In genomic region chr12:110888606-110889005, GRCm38 (mm10) we compare ENCODE assay signal across 8 mouse cellular contexts. TPM values are rescaled to one million over a fixed set of nuclear protein-coding genes. Genes with fewer than 3 reads are reported as not detected.
A peak's percentile ranks its signal among the peaks of the same experiment; 100 is the strongest.
DNase-seq lines count a peak whose midpoint lies in the region; ATAC-seq and TF ChIP-seq lines count a peak whose summit lies in the region.

No protein-coding gene starts in this region.

- no peak for TF ChIP-seq CTCF in G1E (IDR thresholded peaks at IDR 0.05; ENCODE audit: low read depth, low read length)

- peak overlapping the region; percentile 95 for H3K4me2 ChIP-seq in kidney, embryonic 15.5 days
- H3K4me2 ChIP-seq in embryonic facial prominence, embryonic 15.5 days (replicated peaks) = peak overlapping the region; percentile 92
- peak overlapping the region; percentile 91 for H3K4me2 ChIP-seq in limb, embryonic 14.5 days (replicated peaks; ENCODE audit: low read depth, low read length, severe bottlenecking)

- peaks cover 21% of the 10 kb centered on the region for H3K4me1 ChIP-seq in kidney, embryonic 15.5 days
- H3K4me1 ChIP-seq in G1E (ENCODE audit: insufficient read depth, low read depth, low read length) = peaks cover 48% of the 10 kb centered on the region
- H3K4me1 ChIP-seq in embryonic facial prominence, embryonic 15.5 days = peaks cover 17% of the 10 kb centered on the region
- H3K4me1 ChIP-seq in limb, embryonic 14.5 days (ENCODE audit: control insufficient read depth, insufficient read depth, low read length) = peaks cover 11% of the 10 kb centered on the region

- intact Hi-C loops in left cerebral cortex, postnatal 4 days (cut with DNase I) = no loop called here

- H3K9me3 ChIP-seq in kidney, embryonic 15.5 days (replicated peaks) = no peaks in the 10 kb centered on the region
- peaks cover 2% of the 10 kb centered on the region; the same call in 1 of the 2 replicates for H3K9me3 ChIP-seq in G1E (replicated peaks)
- no peaks in the 10 kb centered on the region for H3K9me3 ChIP-seq in embryonic facial prominence, embryonic 15.5 days (replicated peaks)
- H3K9me3 ChIP-seq in limb, embryonic 14.5 days (ENCODE audit: control insufficient read depth, low read length) = no peaks in the 10 kb centered on the region

- DNase-seq in kidney, adult 11 months = no peak
- peak; percentile 48 for DNase-seq in G1E (ENCODE audit: low spot score)
- no peak for DNase-seq in limb, embryonic 14.5 days (ENCODE audit: low spot score)
- no peak for DNase-seq in left cerebral cortex, postnatal 4 days
- no peak for DNase-seq in thymus, postnatal 14 days

- WGBS in kidney, embryonic 15.5 days = under 1% methylated on average over 25 of the region's 25 CpGs
- WGBS in embryonic facial prominence, embryonic 15.5 days = under 1% methylated on average over 25 of the region's 25 CpGs
- under 1% methylated on average over 20 of the region's 25 CpGs for WGBS in limb, embryonic 14.5 days

- peak overlapping the region; percentile 95 for H3K4me3 ChIP-seq in kidney, embryonic 15.5 days (replicated peaks)
- H3K4me3 ChIP-seq in G1E (ENCODE audit: low read depth, low read length) = peak overlapping the region; percentile 80
- H3K4me3 ChIP-seq in embryonic facial prominence, embryonic 15.5 days (replicated peaks) = peak overlapping the region; percentile 85
- peak overlapping the region; percentile 79 for H3K4me3 ChIP-seq in limb, embryonic 14.5 days (replicated peaks; ENCODE audit: low read length)

- ATAC-seq in kidney, embryonic 15.5 days (replicated peaks; ENCODE audit: low FRiP score) = peak; percentile 49
- ATAC-seq in G1E (ENCODE audit: extremely low read depth, insufficient number of reproducible peaks, low FRiP score, poor library complexity, severe bottlenecking) = no peak
- ATAC-seq in embryonic facial prominence, embryonic 15.5 days (ENCODE audit: insufficient number of reproducible peaks, low FRiP score, low TSS enrichment, low read depth) = no peak; the same call in none of the 2 replicates
- ATAC-seq in limb, embryonic 14.5 days (ENCODE audit: low FRiP score, low read depth) = peak; percentile 17
- peak; percentile 14; the same call in 1 of the 2 replicates for ATAC-seq in neutrophil, adult 5-6 weeks (ENCODE audit: extremely low read depth, insufficient number of reproducible peaks, low FRiP score, poor library complexity, severe bottlenecking)

- 0 out of 2 replicates have a peak overlapping the region, but pooled peaks have one; percentile 43 for H3K27ac ChIP-seq in kidney, embryonic 15.5 days
- peak overlapping the region; percentile 39; the same call in 1 of the 2 replicates for H3K27ac ChIP-seq in embryonic facial prominence, embryonic 15.5 days (replicated peaks)
- no peak overlapping the region for H3K27ac ChIP-seq in limb, embryonic 14.5 days (replicated peaks; ENCODE audit: low read depth, low read length)

- H3K27me3 ChIP-seq in kidney, embryonic 15.5 days = no peaks in the 10 kb centered on the region
- no peaks in the 10 kb centered on the region for H3K27me3 ChIP-seq in G1E (ENCODE audit: insufficient read depth, low read length)
- no peaks in the 10 kb centered on the region for H3K27me3 ChIP-seq in embryonic facial prominence, embryonic 15.5 days
- H3K27me3 ChIP-seq in limb, embryonic 14.5 days (ENCODE audit: control insufficient read depth, insufficient read depth, low read length) = no peaks in the 10 kb centered on the region

- TF ChIP-seq POLR2A in limb, embryonic 14.5 days (IDR thresholded peaks at IDR 0.05; ENCODE audit: borderline replicate concordance, extremely low read depth, insufficient read depth, insufficient read length) = no peak

- peak overlapping the region; percentile 82 for H3K9ac ChIP-seq in kidney, embryonic 15.5 days
- H3K9ac ChIP-seq in embryonic facial prominence, embryonic 15.5 days = peak overlapping the region; percentile 71
- peak overlapping the region; percentile 75 for H3K9ac ChIP-seq in limb, embryonic 14.5 days (ENCODE audit: low read depth, low read length, severe bottlenecking)

- H3K36me3 ChIP-seq in kidney, embryonic 15.5 days = peaks cover 6% of the 10 kb centered on the region
- peaks cover 44% of the 10 kb centered on the region for H3K36me3 ChIP-seq in G1E (replicated peaks)
- H3K36me3 ChIP-seq in embryonic facial prominence, embryonic 15.5 days = no peaks in the 10 kb centered on the region; the same call in 1 of the 2 replicates
- H3K36me3 ChIP-seq in limb, embryonic 14.5 days (ENCODE audit: control insufficient read depth, insufficient read depth, low read length) = peaks cover 3% of the 10 kb centered on the region; the same call in 1 of the 2 replicates

RNA-seq across cellular contexts. Expression of gene Cinp, which starts 0.3 kb away (rescaled TPM):
- 78.6 and 80.8 TPM in 2 replicates for polyA plus RNA-seq in kidney, embryonic 15.5 days (2015; fragmentation: Nextera tagmentation; extraction: Ambion mirVana)
- total RNA-seq in G1E (2014; fragmentation: Nextera tagmentation) (78.8 and 82.8 TPM in 2 replicates), G1E (2017) (127 and 134 TPM in 2 replicates)
- 14.0 and 23.4 TPM in 2 replicates for polyA plus RNA-seq in G1E (2012)
- 68.4 and 72.8 TPM in 2 replicates for polyA plus RNA-seq in embryonic facial prominence, embryonic 15.5 days (2015; fragmentation: Nextera tagmentation; extraction: Ambion mirVana)
- polyA plus RNA-seq in limb, embryonic 14.5 days (2012; rRNA removed) = 74.0 and 74.8 TPM in 2 replicates
- polyA plus RNA-seq in limb, embryonic 14.5 days (2014; fragmentation: Nextera tagmentation; extraction: Ambion mirVana) = 73.4 and 77.6 TPM in 2 replicates
- 25.8 and 26.6 TPM in 2 replicates for total RNA-seq in neutrophil, adult 5-6 weeks (2017)
- 10 to 100 TPM; 64.9 to 65.8 TPM for total RNA-seq in left cerebral cortex, postnatal 4 days (2021)

RNA-seq across cellular contexts. Expression of gene Tecpr2, which starts 0.5 kb away (rescaled TPM):
- 3.7 and 4.7 TPM in 2 replicates for polyA plus RNA-seq in kidney, embryonic 15.5 days (2015; fragmentation: Nextera tagmentation; extraction: Ambion mirVana)
- total RNA-seq in G1E (2014; fragmentation: Nextera tagmentation) (9.2 and 13.9 TPM in 2 replicates), G1E (2017) (7.7 and 8.7 TPM in 2 replicates)
- 4.5 and 5.6 TPM in 2 replicates for polyA plus RNA-seq in G1E (2012)
- polyA plus RNA-seq in embryonic facial prominence, embryonic 15.5 days (2015; fragmentation: Nextera tagmentation; extraction: Ambion mirVana) = 4.2 and 5.2 TPM in 2 replicates
- polyA plus RNA-seq in limb, embryonic 14.5 days (2012; rRNA removed) = 10.1 and 11.4 TPM in 2 replicates
- 3.8 and 4.4 TPM in 2 replicates for polyA plus RNA-seq in limb, embryonic 14.5 days (2014; fragmentation: Nextera tagmentation; extraction: Ambion mirVana)
- total RNA-seq in neutrophil, adult 5-6 weeks (2017) = 3.9 and 4.9 TPM in 2 replicates
- 10 to 100 TPM; 29.8 to 30.7 TPM for total RNA-seq in left cerebral cortex, postnatal 4 days (2021)

RNA-seq across cellular contexts. Expression of gene Zfp839, which starts 38.6 kb away (rescaled TPM):
- polyA plus RNA-seq in kidney, embryonic 15.5 days (2015; fragmentation: Nextera tagmentation; extraction: Ambion mirVana) = 6.1 and 6.4 TPM in 2 replicates
- total RNA-seq in G1E (2014; fragmentation: Nextera tagmentation) (4.7 and 8.1 TPM in 2 replicates), G1E (2017) (7.9 and 16.0 TPM in 2 replicates)
- polyA plus RNA-seq in G1E (2012) = 7.0 and 8.0 TPM in 2 replicates
- 7.8 and 8.0 TPM in 2 replicates for polyA plus RNA-seq in embryonic facial prominence, embryonic 15.5 days (2015; fragmentation: Nextera tagmentation; extraction: Ambion mirVana)
- 8.7 and 10.0 TPM in 2 replicates for polyA plus RNA-seq in limb, embryonic 14.5 days (2012; rRNA removed)
- polyA plus RNA-seq in limb, embryonic 14.5 days (2014; fragmentation: Nextera tagmentation; extraction: Ambion mirVana) = 3.9 and 4.8 TPM in 2 replicates
- 12.8 and 13.6 TPM in 2 replicates for total RNA-seq in neutrophil, adult 5-6 weeks (2017)
- total RNA-seq in left cerebral cortex, postnatal 4 days (2021) = 1 to 10 TPM; 7.5 to 9.2 TPM

RNA-seq across cellular contexts. Expression of gene Mok, which starts 47.9 kb away (rescaled TPM):
- 6.2 and 7.8 TPM in 2 replicates for polyA plus RNA-seq in kidney, embryonic 15.5 days (2015; fragmentation: Nextera tagmentation; extraction: Ambion mirVana)
- total RNA-seq in G1E (2014; fragmentation: Nextera tagmentation) (0.49 and 3.3 TPM in 2 replicates), G1E (2017) (0.76 and 0.93 TPM in 2 replicates)
- 0.41 and 0.62 TPM in 2 replicates for polyA plus RNA-seq in G1E (2012)
- 7.3 and 9.6 TPM in 2 replicates for polyA plus RNA-seq in embryonic facial prominence, embryonic 15.5 days (2015; fragmentation: Nextera tagmentation; extraction: Ambion mirVana)
- polyA plus RNA-seq in limb, embryonic 14.5 days (2012; rRNA removed) = 5.4 and 5.6 TPM in 2 replicates
- polyA plus RNA-seq in limb, embryonic 14.5 days (2014; fragmentation: Nextera tagmentation; extraction: Ambion mirVana) = 4.5 and 5.8 TPM in 2 replicates
- 0.25 and 0.70 TPM in 2 replicates for total RNA-seq in neutrophil, adult 5-6 weeks (2017)
- 10 to 100 TPM; 13.2 to 16.5 TPM for total RNA-seq in left cerebral cortex, postnatal 4 days (2021)

Comparison
In these comparisons a context has a peak if more than half of its experiments do, and no peak if none do; other contexts are left out.
1. ATAC-seq: peak in kidney, embryonic 15.5 days (single experiment), limb, embryonic 14.5 days (single experiment) and neutrophil, adult 5-6 weeks (single experiment); none in G1E (single experiment) and embryonic facial prominence, embryonic 15.5 days (single experiment).
2. Peak in every context shown above with its lines, with median percentiles within 50 percentile points of each other: H3K4me2 ChIP-seq, H3K4me3 ChIP-seq and H3K9ac ChIP-seq.